Mouse (Mus musculus): ENCODE measurements around the gene Sez6. TPM values are rescaled to one million over a fixed set of nuclear protein-coding genes. Genes with fewer than 3 reads are reported as not detected.

The Sez6 gene
- polyA plus RNA-seq, 1 experiment: 8.3 TPM

DNA sequence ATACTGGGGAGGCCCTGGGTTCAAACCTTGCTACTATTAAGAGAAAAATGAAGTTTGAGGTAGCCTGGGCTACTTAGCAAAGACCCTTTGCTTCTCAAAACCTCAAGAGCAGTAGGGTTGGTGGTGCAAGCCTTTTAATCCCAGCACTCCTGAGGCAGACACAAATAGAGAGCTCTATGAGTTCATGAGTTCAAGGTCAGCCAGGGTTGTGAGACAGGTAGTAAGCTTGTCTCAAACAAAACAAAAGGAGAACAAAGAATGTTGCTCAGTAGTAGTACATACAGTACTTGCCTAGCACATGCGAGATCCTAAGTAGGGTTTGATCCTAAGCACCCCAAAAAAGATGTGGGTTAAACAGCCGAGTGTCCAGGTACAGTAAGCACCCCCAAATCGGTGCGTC, 13.9 kb upstream of the Sez6 start:
- TF ChIP-seq POLR2A (IDR thresholded peaks at IDR 0.05; ENCODE audit: control insufficient read depth, low read depth, low read length): no peak
- Histone ChIP-seq H3K36me3 (ENCODE audit: control insufficient read depth, insufficient read depth, low read length) (no peaks in the 10 kb centered on the region), H3K27ac (ENCODE audit: control insufficient read depth, insufficient read depth, low read depth, low read length) (no peak overlapping the region), H3K27me3 (ENCODE audit: control insufficient read depth, insufficient read depth, low read length) (no peaks in the 10 kb centered on the region), H3K4me1 (ENCODE audit: control insufficient read depth, insufficient read depth, low read length) (peaks cover 10% of the 10 kb centered on the region), H3K4me3 (ENCODE audit: control insufficient read depth, low read depth, low read length) (no peak overlapping the region)

DNA sequence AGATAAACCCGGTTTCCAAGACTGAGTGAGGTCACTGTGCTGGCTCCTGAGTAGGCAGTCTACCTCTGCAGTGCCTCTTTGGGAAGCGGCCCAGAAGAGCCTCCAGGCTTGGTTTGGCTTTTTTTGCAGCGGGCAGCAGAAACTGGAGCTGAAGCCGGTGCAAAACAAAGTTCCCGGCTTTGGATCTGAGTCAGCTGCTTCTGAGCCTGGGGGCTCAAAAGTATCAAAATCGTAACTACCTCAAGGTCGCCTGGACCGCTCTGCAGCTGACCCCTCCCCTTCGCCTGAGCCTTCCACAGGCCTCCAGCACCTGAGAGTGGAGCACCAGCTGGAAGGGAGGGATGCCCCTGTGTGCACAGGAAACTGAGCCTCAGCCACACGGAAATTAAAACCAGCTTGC, 13.4 kb upstream of the Sez6 start:
- TF ChIP-seq POLR2A (IDR thresholded peaks at IDR 0.05; ENCODE audit: control insufficient read depth, low read depth, low read length): no peak
- no peak for TF ChIP-seq CTCF (IDR thresholded peaks at IDR 0.05; ENCODE audit: control insufficient read depth, insufficient read depth, insufficient replicate concordance, low read depth, low read length)
- Histone ChIP-seq H3K4me1 (ENCODE audit: control insufficient read depth, insufficient read depth, low read length) (peaks cover 10% of the 10 kb centered on the region), H3K36me3 (ENCODE audit: control insufficient read depth, insufficient read depth, low read length) (no peaks in the 10 kb centered on the region), H3K4me3 (ENCODE audit: control insufficient read depth, low read depth, low read length) (no peak overlapping the region), H3K27me3 (ENCODE audit: control insufficient read depth, insufficient read depth, low read length) (no peaks in the 10 kb centered on the region), H3K27ac (ENCODE audit: control insufficient read depth, insufficient read depth, low read depth, low read length) (no peak overlapping the region)

DNA sequence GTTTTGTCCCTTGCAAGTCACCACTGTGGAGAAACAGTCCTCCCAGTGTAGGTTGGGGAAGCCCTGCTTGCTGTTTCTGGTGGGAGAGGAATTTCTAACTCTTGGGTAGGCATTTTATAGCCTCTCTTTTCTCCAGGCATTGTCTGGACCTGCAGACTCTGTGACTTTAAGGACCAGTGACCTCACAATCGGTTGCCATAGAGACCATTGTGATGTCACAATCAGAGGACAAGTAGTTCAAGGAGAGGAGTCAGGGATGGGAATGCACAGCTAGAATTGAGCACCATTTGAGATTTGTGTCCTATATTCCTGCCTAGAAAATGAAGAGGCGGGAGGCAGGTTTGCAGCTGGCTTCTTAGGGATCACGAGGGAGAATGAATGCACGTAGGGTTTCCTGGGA, 7.3 kb upstream of the Sez6 start:
- no peak for TF ChIP-seq POLR2A (IDR thresholded peaks at IDR 0.05; ENCODE audit: control insufficient read depth, low read depth, low read length)
- TF ChIP-seq CTCF (IDR thresholded peaks at IDR 0.05; ENCODE audit: control insufficient read depth, insufficient read depth, insufficient replicate concordance, low read depth, low read length): no peak
- H3K27me3 ChIP-seq (ENCODE audit: control insufficient read depth, insufficient read depth, low read length): no peaks in the 10 kb centered on the region
- H3K27ac ChIP-seq (ENCODE audit: control insufficient read depth, insufficient read depth, low read depth, low read length): peak overlapping the region; percentile 15; the same call in 1 of the 2 replicates
- no peaks in the 10 kb centered on the region for H3K4me1 ChIP-seq (ENCODE audit: control insufficient read depth, insufficient read depth, low read length)
- peak overlapping the region; percentile 64 for H3K4me3 ChIP-seq (ENCODE audit: control insufficient read depth, low read depth, low read length)
- no peaks in the 10 kb centered on the region for H3K36me3 ChIP-seq (ENCODE audit: control insufficient read depth, insufficient read depth, low read length)

DNA sequence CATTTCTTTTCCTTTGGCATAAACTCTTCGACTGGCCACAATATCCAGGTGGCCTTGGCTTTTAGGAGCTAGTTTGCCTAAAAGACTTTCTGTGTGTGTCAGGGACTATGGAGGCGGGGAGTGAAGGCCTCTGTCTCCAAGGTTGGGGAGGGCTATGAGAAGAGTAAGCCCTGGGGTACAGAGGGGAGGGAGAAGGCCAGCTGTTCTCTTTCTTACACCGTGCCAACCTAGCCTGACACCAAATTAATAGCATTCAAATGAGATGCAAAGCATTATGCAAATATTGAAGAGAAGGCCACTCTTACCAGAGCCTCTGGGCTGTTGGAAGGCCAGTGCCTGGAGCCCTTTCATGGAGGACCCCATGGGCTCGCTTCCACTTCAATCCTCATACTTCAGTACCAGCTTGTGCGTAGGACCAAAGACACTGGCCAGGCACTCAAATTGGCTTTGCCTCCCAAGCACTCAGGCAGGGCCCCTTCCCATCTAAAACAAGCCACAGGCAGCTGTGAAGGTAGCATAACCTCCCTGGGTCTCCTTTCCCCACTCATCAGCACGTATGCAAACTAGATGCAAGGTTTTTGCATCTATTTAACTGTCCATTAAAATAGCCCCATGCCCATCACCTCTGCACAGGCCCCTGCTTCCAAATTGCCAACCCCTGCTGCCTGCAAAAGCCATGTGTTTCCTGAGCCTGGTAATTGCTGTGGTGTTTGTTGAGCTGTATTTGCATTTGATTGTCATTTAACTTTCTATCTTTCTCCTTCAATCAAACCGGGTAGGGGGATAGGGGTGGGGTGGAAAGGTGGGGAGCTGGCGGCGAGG, 4.6 kb upstream of the Sez6 start:
- H3K27ac ChIP-seq (ENCODE audit: control insufficient read depth, insufficient read depth, low read depth, low read length): no peak overlapping the region
- H3K4me3 ChIP-seq (ENCODE audit: control insufficient read depth, low read depth, low read length): no peak overlapping the region
- TF ChIP-seq CTCF (IDR thresholded peaks at IDR 0.05; ENCODE audit: control insufficient read depth, insufficient read depth, insufficient replicate concordance, low read depth, low read length) (no peak), POLR2A (IDR thresholded peaks at IDR 0.05; ENCODE audit: control insufficient read depth, low read depth, low read length) (no peak)
- no peaks in the 10 kb centered on the region for H3K36me3 ChIP-seq (ENCODE audit: control insufficient read depth, insufficient read depth, low read length)
- H3K4me1 ChIP-seq (ENCODE audit: control insufficient read depth, insufficient read depth, low read length): peaks cover 6% of the 10 kb centered on the region
- H3K27me3 ChIP-seq (ENCODE audit: control insufficient read depth, insufficient read depth, low read length): no peaks in the 10 kb centered on the region

DNA sequence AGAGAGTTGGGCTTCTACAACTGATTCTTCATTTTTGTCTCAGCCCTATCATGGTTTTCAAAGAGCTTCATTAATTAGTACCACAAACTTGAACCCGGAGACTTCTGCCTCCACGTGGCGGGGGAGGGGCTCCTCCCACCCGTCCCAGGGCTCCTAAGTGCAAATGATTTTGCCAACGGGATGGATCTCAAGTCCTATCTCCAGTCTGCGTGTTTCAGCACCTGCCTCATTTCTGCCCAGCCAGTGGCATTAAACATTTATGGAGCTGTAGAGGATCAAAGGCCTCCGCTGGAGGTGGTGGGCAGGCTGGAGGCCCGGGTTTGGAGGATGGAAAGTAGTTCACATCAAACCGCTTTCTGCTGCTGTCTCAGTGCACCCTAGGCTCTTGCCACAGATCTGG, 3.9 kb upstream of the Sez6 start:
- TF ChIP-seq CTCF (IDR thresholded peaks at IDR 0.05; ENCODE audit: control insufficient read depth, insufficient read depth, insufficient replicate concordance, low read depth, low read length): no peak
- TF ChIP-seq POLR2A (IDR thresholded peaks at IDR 0.05; ENCODE audit: control insufficient read depth, low read depth, low read length): no peak
- Histone ChIP-seq H3K36me3 (ENCODE audit: control insufficient read depth, insufficient read depth, low read length) (no peaks in the 10 kb centered on the region), H3K4me3 (ENCODE audit: control insufficient read depth, low read depth, low read length) (no peak overlapping the region), H3K27me3 (ENCODE audit: control insufficient read depth, insufficient read depth, low read length) (no peaks in the 10 kb centered on the region), H3K4me1 (ENCODE audit: control insufficient read depth, insufficient read depth, low read length) (peaks cover 13% of the 10 kb centered on the region), H3K27ac (ENCODE audit: control insufficient read depth, insufficient read depth, low read depth, low read length) (no peak overlapping the region)

DNA sequence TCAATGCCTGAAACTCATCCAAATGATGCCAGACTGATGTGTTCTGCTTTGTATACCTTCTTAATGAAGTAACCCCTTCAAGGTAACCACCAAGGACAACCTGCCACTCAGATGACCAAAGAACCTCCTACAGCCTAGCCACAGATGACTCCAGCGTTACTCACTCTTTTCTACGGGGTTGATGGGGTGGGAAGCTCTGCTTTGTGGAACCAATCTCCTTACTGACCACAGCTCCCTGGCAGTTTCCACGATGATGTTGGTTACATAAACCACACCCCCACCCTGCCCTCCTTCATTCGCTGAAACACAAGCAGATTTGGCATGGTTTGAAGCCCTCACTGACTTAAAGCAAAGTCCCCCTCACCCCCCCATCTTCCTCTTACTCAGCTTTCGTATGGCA, 2.8 kb upstream of the Sez6 start:
- TF ChIP-seq CTCF (IDR thresholded peaks at IDR 0.05; ENCODE audit: control insufficient read depth, insufficient read depth, insufficient replicate concordance, low read depth, low read length): no peak
- TF ChIP-seq POLR2A (IDR thresholded peaks at IDR 0.05; ENCODE audit: control insufficient read depth, low read depth, low read length): no peak
- Histone ChIP-seq H3K4me1 (ENCODE audit: control insufficient read depth, insufficient read depth, low read length) (peaks cover 17% of the 10 kb centered on the region), H3K27ac (ENCODE audit: control insufficient read depth, insufficient read depth, low read depth, low read length) (no peak overlapping the region), H3K36me3 (ENCODE audit: control insufficient read depth, insufficient read depth, low read length) (no peaks in the 10 kb centered on the region), H3K27me3 (ENCODE audit: control insufficient read depth, insufficient read depth, low read length) (peaks cover 5% of the 10 kb centered on the region), H3K4me3 (ENCODE audit: control insufficient read depth, low read depth, low read length) (no peak overlapping the region)

DNA sequence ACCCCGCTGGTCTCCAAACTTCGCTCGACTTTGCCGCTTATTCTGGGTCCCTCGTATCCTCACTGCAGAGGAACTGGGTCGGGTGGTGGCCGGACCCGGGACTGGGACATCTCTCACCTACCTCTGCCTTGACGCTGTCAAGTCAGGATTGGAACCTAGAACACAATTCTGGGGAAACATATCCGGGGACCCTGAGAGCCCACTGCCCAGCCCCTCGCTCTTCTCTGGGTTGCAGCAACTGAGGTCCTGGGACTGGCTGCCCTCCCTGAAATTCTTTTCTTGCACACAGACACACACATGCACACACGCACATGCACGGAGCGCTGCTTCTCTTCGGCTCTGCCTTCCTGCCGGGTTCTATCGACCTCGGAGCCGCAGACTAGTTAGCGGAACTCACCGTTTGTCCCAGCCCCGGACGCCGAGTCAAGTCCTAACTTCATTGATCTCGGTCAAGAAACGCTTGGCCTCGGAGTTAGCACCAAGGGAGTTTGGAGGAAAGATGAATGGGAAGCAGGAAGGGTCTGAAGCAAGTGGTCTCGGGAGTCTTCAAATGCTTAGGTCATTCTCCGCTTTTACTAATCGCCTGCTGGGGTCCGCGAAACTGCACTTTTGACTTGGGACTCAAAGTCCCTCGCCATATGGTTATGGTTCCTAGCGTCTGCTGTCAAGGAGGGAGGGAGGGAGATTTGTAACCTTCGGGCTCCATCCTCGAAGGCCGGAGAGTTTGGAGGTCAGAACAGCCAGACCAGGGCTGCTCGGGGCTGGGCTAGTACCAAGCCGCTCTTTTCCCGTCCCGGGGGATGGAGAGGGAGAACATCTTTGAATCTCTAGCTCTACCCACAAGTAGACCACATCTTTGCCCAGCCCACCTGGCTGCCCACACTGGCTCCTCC, 1.2 kb downstream of the Sez6 start:
- Histone ChIP-seq H3K27ac (ENCODE audit: control insufficient read depth, insufficient read depth, low read depth, low read length) (no peak overlapping the region), H3K36me3 (ENCODE audit: control insufficient read depth, insufficient read depth, low read length) (no peaks in the 10 kb centered on the region), H3K4me1 (ENCODE audit: control insufficient read depth, insufficient read depth, low read length) (peaks cover 17% of the 10 kb centered on the region), H3K27me3 (ENCODE audit: control insufficient read depth, insufficient read depth, low read length) (peaks cover 5% of the 10 kb centered on the region), H3K4me3 (ENCODE audit: control insufficient read depth, low read depth, low read length) (peak overlapping the region; percentile 58)
- TF ChIP-seq POLR2A (IDR thresholded peaks at IDR 0.05; ENCODE audit: control insufficient read depth, low read depth, low read length) (no peak), CTCF (IDR thresholded peaks at IDR 0.05; ENCODE audit: control insufficient read depth, insufficient read depth, insufficient replicate concordance, low read depth, low read length) (no peak)

All from testis, adult 2 months (tissue).